Mouse (Mus musculus) CD4-positive helper T cell, adult 2 months (primary cell): ENCODE results near the gene Trabd2b.

Experiments used
- DNase-seq: peaks from one replicate; pipeline ENCODE4 v3.0.0-alpha.2; 2012; ENCODE audit warnings: low read depth, missing footprints, low spot score

Gene Trabd2b

GRCm38 (mm10) chr4:114442661-114443060 is 36.1 kb downstream of the Trabd2b start:
- no peak for DNase-seq

- DNase-seq, result no peak
Observed at GRCm38 (mm10) chr4:114448393-114449052, 42.0 kb downstream of the Trabd2b start.

- DNase-seq, result no peak
Observed at GRCm38 (mm10) chr4:114453101-114453500, 46.6 kb downstream of the Trabd2b start.

GRCm38 (mm10) chr4:114454016-114454415 is 47.5 kb downstream of the Trabd2b start:
- no peak for DNase-seq

- no peak for DNase-seq
Observed at GRCm38 (mm10) chr4:114454495-114455186, 48.1 kb downstream of the Trabd2b start.

- no peak for DNase-seq
Observed at GRCm38 (mm10) chr4:114457111-114457510, 50.6 kb downstream of the Trabd2b start.

GRCm38 (mm10) chr4:114459591-114459990 is 53.1 kb downstream of the Trabd2b start:
- no peak for DNase-seq

- DNase-seq, result no peak
Observed at GRCm38 (mm10) chr4:114460401-114460800, 53.9 kb downstream of the Trabd2b start.

GRCm38 (mm10) chr4:114461093-114461492 is 54.6 kb downstream of the Trabd2b start:
- DNase-seq, result no peak

GRCm38 (mm10) chr4:114465641-114466040 is 59.1 kb downstream of the Trabd2b start:
- no peak for DNase-seq

GRCm38 (mm10) chr4:114467371-114468094 is 61.0 kb downstream of the Trabd2b start:
- no peak for DNase-seq

- no peak for DNase-seq
Observed at GRCm38 (mm10) chr4:114468095-114468429, 61.5 kb downstream of the Trabd2b start.

- DNase-seq, result no peak
Observed at GRCm38 (mm10) chr4:114469881-114470280, 63.4 kb downstream of the Trabd2b start.

- DNase-seq, result no peak
Observed at GRCm38 (mm10) chr4:114472143-114472542, 65.6 kb downstream of the Trabd2b start.

- no peak for DNase-seq
Observed at GRCm38 (mm10) chr4:114476316-114476715, 69.8 kb downstream of the Trabd2b start.

GRCm38 (mm10) chr4:114477082-114477771 is 70.7 kb downstream of the Trabd2b start:
- no peak for DNase-seq

- DNase-seq, result no peak
Observed at GRCm38 (mm10) chr4:114481518-114481917, 75.0 kb downstream of the Trabd2b start.

- no peak for DNase-seq
Observed at GRCm38 (mm10) chr4:114484173-114484572, 77.6 kb downstream of the Trabd2b start.

GRCm38 (mm10) chr4:114485996-114486395 is 79.5 kb downstream of the Trabd2b start:
- DNase-seq, result no peak

- no peak for DNase-seq
Observed at GRCm38 (mm10) chr4:114486885-114487531, 80.5 kb downstream of the Trabd2b start.

GRCm38 (mm10) chr4:114487701-114488100 is 81.2 kb downstream of the Trabd2b start:
- DNase-seq, result no peak

- no peak for DNase-seq
Observed at GRCm38 (mm10) chr4:114492157-114492556, 85.6 kb downstream of the Trabd2b start.
